Mouse (Mus musculus) 3134 (cell line): ENCODE measurements at regions not wholly inside any gene's neighbourhood (a gene's known extent, or its start where the extent isn't known, plus 50 kb on each side); places are given as distances from the start of the nearest gene placed in this dataset.
A peak's percentile ranks its signal among the peaks of the same experiment; 100 is the strongest.

Experiments used
- DNase-seq: peaks from one replicate; pipeline ENCODE4 v3.0.0-alpha.2; 2011; ENCODE audit warnings: low spot score; ENCODE audit not compliant: insufficient read length; ENCODE audit errors: extremely low read depth

- no peak for DNase-seq
These were observed 88.8 kb upstream of the Tlk1 start for GRCm38 (mm10) chr2:70914372-70914771.

DNA sequence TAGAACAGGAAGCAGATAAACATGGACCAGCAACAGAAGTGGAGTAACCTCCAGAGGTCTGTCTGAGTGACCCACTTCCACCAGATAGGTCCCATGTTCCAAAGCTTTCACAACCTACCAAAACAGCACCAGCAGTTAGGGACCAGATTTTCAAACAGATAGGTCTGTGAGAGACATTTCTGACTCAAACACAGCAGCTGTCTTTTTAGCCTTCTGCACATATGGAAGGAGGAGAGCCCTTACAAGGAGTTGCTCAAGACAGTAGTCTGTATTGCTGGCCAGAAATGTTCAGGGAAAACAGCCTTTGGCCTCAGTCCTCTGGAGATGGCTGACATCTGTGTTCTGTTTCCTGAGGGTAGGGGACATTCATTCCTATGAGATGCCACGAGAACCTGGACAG lies 83.9 kb upstream of the Tlk1 start:
- no peak for DNase-seq

DNA sequence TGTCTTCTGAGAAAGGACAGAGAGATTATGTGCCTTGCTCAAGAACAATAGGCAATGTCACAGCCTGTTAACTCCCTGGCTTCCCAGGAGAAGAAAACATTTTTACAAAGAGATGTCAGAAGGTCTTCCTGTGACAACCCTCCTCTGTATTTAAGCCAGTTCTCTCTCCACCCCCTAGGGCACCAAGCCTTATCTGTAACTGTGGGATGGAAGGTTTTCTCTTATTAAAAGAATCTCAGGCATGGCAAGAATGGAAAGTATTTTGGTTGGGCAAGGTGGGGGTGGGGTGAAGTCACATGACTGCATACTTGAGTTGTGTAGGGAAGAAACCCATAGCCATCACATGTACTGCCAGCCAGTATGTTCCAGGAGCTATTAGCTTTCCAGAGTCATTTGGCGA lies 83.1 kb upstream of the Tlk1 start:
- peak; percentile 23 for DNase-seq

GRCm38 (mm10) chr2:70906216-70906615 lies 80.7 kb upstream of the Tlk1 start:
- no peak for DNase-seq

- DNase-seq, result peak; percentile 9
These were observed 78.9 kb upstream of the Tlk1 start for GRCm38 (mm10) chr2:70904429-70904828.

- DNase-seq, result no peak
These were observed 76.7 kb upstream of the Tlk1 start for GRCm38 (mm10) chr2:70902196-70902595.

DNA sequence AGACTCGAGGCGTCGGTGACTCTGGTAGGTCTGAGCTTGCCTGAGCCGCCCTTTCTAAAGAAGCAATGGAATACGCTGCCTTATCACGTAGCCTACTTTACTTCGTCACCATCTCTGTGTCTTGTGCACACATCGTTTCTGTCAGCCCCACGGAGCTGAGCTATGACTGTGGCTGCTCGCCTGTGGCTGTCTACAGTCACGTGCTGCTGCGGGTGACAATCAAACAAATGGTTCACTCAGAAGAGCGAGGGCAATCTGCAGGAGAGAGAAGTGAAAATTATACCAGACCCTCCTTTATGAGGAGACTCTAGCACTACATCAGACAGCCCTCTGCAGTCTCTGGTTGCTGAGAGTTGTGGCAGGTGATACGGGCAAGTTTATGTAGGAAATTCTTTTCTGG lies 76.0 kb upstream of the Tlk1 start:
- DNase-seq, result no peak

GRCm38 (mm10) chr2:70899056-70899455 lies 73.5 kb upstream of the Tlk1 start:
- DNase-seq, result no peak

- DNase-seq, result no peak
These were observed 72.9 kb upstream of the Tlk1 start for GRCm38 (mm10) chr2:70898396-70898795.

DNA sequence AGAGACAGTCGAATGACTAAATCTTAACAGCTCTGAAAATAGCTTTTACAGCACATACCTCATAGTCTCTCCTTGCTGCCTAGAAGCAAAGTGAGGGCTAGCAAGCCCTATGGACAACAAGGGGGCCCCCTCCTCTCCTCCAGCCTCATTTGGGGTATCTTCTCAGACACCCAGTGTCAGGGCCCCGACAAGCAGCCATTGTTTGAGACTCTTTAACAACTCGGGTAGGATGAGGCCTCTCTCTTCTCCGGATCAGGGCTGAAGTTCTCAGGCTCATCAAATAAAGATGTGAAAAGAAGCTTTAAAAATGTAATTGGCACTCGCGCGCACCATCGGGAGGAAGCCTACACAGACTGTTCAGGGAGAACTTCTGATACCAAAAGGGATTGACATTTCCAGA lies 71.8 kb upstream of the Tlk1 start:
- no peak for DNase-seq

DNA sequence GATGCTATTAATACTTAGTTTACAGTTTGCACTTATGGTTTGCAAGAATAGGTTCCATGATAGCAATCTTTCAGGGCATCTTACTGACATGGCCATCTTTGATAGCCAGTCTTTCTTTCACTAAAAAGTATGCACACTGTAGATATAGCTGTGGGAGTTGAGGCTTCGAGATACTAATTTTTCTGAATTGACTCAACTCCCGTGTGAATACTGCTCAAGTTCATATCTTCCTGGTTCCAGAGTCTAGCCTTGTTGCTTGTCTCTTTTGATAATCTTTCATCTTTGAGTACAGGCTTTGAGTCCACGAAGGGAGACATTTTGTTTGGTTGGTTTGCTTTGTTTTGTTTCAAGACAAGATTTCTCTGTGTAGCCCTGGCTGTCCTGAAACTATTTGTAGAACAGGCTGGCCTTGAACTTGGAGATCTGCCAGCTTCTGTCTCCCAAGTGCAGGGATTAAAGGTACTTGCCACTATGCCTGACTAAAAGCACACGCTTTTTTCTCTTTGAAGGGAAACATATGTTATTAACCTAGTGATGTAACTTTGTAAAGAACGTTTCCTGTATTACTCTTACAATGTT lies 64.1 kb upstream of the Tlk1 start:
- DNase-seq, result no peak

GRCm38 (mm10) chr2:70888840-70889469 lies 63.4 kb upstream of the Tlk1 start:
- DNase-seq, result no peak

GRCm38 (mm10) chr2:70886831-70887230 lies 61.3 kb upstream of the Tlk1 start:
- DNase-seq, result no peak

- no peak for DNase-seq
These were observed 60.1 kb upstream of the Tlk1 start for GRCm38 (mm10) chr2:70885674-70886073.

DNA sequence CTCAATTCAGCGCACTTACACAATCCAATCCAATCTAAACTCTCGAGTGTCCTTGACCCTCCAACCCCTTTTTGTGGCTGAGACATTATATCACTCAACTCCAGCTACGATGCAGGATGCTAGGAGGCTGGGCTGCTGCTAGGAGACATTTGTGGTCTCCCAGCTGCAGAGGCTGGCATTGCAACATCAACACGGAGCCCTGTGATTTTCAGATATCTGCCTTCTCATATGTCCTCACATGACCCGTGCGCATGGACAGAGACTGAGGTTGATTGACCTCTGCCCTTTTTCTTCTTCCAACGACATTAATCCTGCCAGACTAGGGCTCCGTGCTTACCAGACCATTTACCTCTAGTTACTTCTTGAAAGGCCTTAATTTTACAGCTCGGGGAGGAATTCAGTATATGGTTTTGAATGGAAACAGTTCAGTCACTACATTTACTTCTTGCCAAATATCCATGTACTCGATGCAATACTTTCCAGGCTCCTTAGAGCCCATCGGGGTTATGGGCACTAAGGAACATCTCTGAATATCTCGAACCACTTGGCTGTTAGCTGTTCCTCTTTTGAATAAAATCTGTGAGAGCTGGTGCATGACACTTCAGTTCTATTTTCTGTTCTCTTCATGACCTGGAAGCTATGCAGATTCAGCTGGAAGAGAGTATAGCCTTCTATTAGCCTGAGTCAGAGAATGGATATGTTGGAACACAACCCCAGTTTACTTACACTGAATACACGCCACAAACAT lies 52.0 kb upstream of the Tlk1 start:
- DNase-seq, result no peak

DNA sequence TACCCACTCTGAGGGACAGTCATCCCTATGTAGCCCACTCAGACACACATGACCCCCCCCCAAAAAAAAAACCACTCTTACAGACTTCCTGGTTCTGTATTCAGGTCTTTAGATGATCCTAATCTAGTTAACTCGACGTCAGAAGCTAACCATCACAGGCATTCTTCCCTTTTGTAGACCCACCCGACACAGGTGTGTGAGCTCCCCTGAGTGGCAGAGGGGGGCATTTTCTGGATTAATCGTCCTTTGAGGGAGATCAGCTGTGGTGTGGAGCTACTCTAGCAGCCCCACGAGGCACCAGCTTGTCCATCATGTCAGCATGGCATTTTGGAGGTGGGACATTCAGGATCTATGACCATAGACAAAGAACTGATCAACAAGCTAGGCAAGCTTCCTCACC lies 50.7 kb upstream of the Tlk1 start:
- no peak for DNase-seq
